Mouse (Mus musculus) myocyte (in vitro differentiated cells): ENCODE results near the gene Tnr. TPM values are rescaled to one million over a fixed set of nuclear protein-coding genes. Genes with fewer than 3 reads are reported as not detected.

Experiments
- H3K27me3 ChIP-seq: one replicate; pipeline ENCODE4 v1.6.1; 2011; ENCODE audit not compliant: control insufficient read depth, insufficient read depth, insufficient read length
- H3K36me3 ChIP-seq: one replicate; pipeline ENCODE4 v1.6.1; 2011; ENCODE audit not compliant: control insufficient read depth, insufficient read depth
- H3K4me2 ChIP-seq: one replicate; pipeline ENCODE4 v1.6.1; 2011; ENCODE audit warnings: low read depth, control low read depth
- H3K4me3 ChIP-seq: one replicate; pipeline ENCODE4 v1.5.1; 2011; ENCODE audit warnings: mild to moderate bottlenecking, control low read depth, moderate library complexity
- H3K79me2 ChIP-seq: one replicate; pipeline ENCODE4 v1.6.1; 2011; ENCODE audit not compliant: control insufficient read depth, insufficient read depth
- H3ac ChIP-seq: one replicate; pipeline ENCODE4 v1.6.1; 2011; ENCODE audit not compliant: control insufficient read depth, insufficient read length
- CEBPB ChIP-seq: IDR thresholded peaks from 2 replicates; pipeline ENCODE4 v1.6.1; 2011; ENCODE audit warnings: mild to moderate bottlenecking, moderate library complexity; ENCODE audit not compliant: poor library complexity, insufficient read depth, severe bottlenecking
- E2F4 ChIP-seq: IDR thresholded peaks from one replicate; pipeline ENCODE4 v1.6.1; 2011; ENCODE audit warnings: mild to moderate bottlenecking, control low read depth, moderate library complexity; ENCODE audit not compliant: insufficient read depth
- MAX ChIP-seq: IDR thresholded peaks from one replicate; pipeline ENCODE4 v1.6.1; 2011; ENCODE audit warnings: low read depth, mild to moderate bottlenecking, control low read depth
- MYOD1 ChIP-seq, 3 experiments: IDR thresholded peaks; one replicate each; pipeline ENCODE4 v1.6.1; 2011; ENCODE audit warnings: control low read depth in 2 of 3, low read depth in 2 of 3, mild to moderate bottlenecking in 2 of 3, moderate library complexity in 1 of 3; ENCODE audit not compliant: insufficient read length in 2 of 3, control insufficient read depth in 1 of 3
- MYOG ChIP-seq, 3 experiments: IDR thresholded peaks; one replicate each; pipeline ENCODE4 v1.6.1; 2011; ENCODE audit warnings: control low read depth in 2 of 3, low read depth in 2 of 3, mild to moderate bottlenecking in 2 of 3; ENCODE audit not compliant: insufficient read length in 2 of 3, control insufficient read depth in 1 of 3, insufficient read depth in 1 of 3
- POLR2A ChIP-seq: IDR thresholded peaks from one replicate; pipeline ENCODE4 v1.6.1; 2011; ENCODE audit warnings: low read depth, mild to moderate bottlenecking, control low read depth, moderate library complexity; ENCODE audit not compliant: insufficient read length
- POLR2AphosphoS2 ChIP-seq: IDR thresholded peaks from one replicate; pipeline ENCODE4 v1.6.1; 2011; ENCODE audit warnings: low read depth, control low read depth; ENCODE audit not compliant: insufficient read length
- REST ChIP-seq: IDR thresholded peaks from one replicate; pipeline ENCODE4 v1.6.1; 2011; ENCODE audit warnings: mild to moderate bottlenecking, control low read depth, moderate library complexity; ENCODE audit not compliant: insufficient read depth, insufficient read length
- SRF ChIP-seq: IDR thresholded peaks from one replicate; pipeline ENCODE4 v1.6.1; 2011; ENCODE audit warnings: low read depth; ENCODE audit not compliant: control insufficient read depth, insufficient read length
- TCF12 ChIP-seq: IDR thresholded peaks from one replicate; pipeline ENCODE4 v1.6.1; 2011; ENCODE audit warnings: mild to moderate bottlenecking, control low read depth; ENCODE audit not compliant: poor library complexity, insufficient read depth, severe bottlenecking
- TCF3 ChIP-seq: IDR thresholded peaks from one replicate; pipeline ENCODE4 v1.6.1; 2011; ENCODE audit warnings: low read depth, control low read depth; ENCODE audit not compliant: insufficient read length
- USF1 ChIP-seq: IDR thresholded peaks from one replicate; pipeline ENCODE4 v1.6.1; 2011; ENCODE audit warnings: low read depth, mild to moderate bottlenecking, control low read depth, moderate library complexity
- polyA plus RNA-seq: library from polyadenylated mRNA; unstranded; fragments of >200 nt; fragmentation: generic; extraction: Trizol; gene quantifications from one replicate; pipeline ENCODE4 v1.2.1, GENCODE M21; 2012; ENCODE audit warnings: missing spikeins

Gene Tnr
- polyA plus RNA-seq, 1 experiment: 0.02 TPM

GRCm38 (mm10) chr1:159571951-159572350, 48.4 kb downstream of the Tnr start:
- Histone ChIP-seq H3K79me2 (no peaks in the 10 kb centered on the region), H3K4me3 (no peak overlapping the region), H3K27me3 (no peaks in the 10 kb centered on the region), H3ac (no peak overlapping the region), H3K36me3 (no peaks in the 10 kb centered on the region), H3K4me2 (no peak overlapping the region)
- no peak for TF ChIP-seq USF1
- no peak for TF ChIP-seq TCF12
- no peak for TF ChIP-seq POLR2A

GRCm38 (mm10) chr1:159573116-159573515, 49.5 kb downstream of the Tnr start:
- no peaks in the 10 kb centered on the region for H3K27me3 ChIP-seq
- no peaks in the 10 kb centered on the region for H3K79me2 ChIP-seq
- no peak overlapping the region for H3ac ChIP-seq
- no peak for TF ChIP-seq POLR2AphosphoS2
- no peak for TF ChIP-seq SRF
- no peak for TF ChIP-seq MAX
- no peak for TF ChIP-seq POLR2A
- no peak for TF ChIP-seq CEBPB
- no peak for TF ChIP-seq USF1
- no peak for TF ChIP-seq MYOD1 (IDR thresholded peaks at IDR 0.05; ENCODE audit: control insufficient read depth in 1 of 3, insufficient read length in 2 of 3, low read depth in 2 of 3)
- no peak for TF ChIP-seq TCF3
- TF ChIP-seq E2F4: no peak
- no peak for TF ChIP-seq REST
- no peak for TF ChIP-seq TCF12
- H3K36me3 ChIP-seq: no peaks in the 10 kb centered on the region
- H3K4me3 ChIP-seq: no peak overlapping the region
- no peak overlapping the region for H3K4me2 ChIP-seq

GRCm38 (mm10) chr1:159574661-159575060, 51.1 kb downstream of the Tnr start:
- H3K4me2 ChIP-seq: no peak overlapping the region
- no peak overlapping the region for H3ac ChIP-seq
- TF ChIP-seq POLR2AphosphoS2: no peak
- no peak for TF ChIP-seq MAX
- no peak for TF ChIP-seq TCF12
- TF ChIP-seq REST: no peak
- no peak for TF ChIP-seq POLR2A
- no peak for TF ChIP-seq E2F4
- TF ChIP-seq MYOD1 (IDR thresholded peaks at IDR 0.05; ENCODE audit: control insufficient read depth in 1 of 3, insufficient read length in 2 of 3, low read depth in 2 of 3): no peak
- no peak for TF ChIP-seq CEBPB
- no peak for TF ChIP-seq TCF3
- TF ChIP-seq MYOG (IDR thresholded peaks at IDR 0.05; ENCODE audit: control insufficient read depth in 1 of 3, insufficient read depth in 1 of 3, insufficient read length in 2 of 3, low read depth in 2 of 3): no peak
- no peak for TF ChIP-seq SRF
- no peak for TF ChIP-seq USF1
- H3K27me3 ChIP-seq: no peaks in the 10 kb centered on the region
- H3K79me2 ChIP-seq: no peaks in the 10 kb centered on the region
- H3K36me3 ChIP-seq: no peaks in the 10 kb centered on the region
- H3K4me3 ChIP-seq: no peak overlapping the region

GRCm38 (mm10) chr1:159576246-159576645, 52.7 kb downstream of the Tnr start:
- TF ChIP-seq E2F4 (no peak), MAX (no peak), POLR2A (no peak), TCF12 (no peak), MYOG (IDR thresholded peaks at IDR 0.05; ENCODE audit: control insufficient read depth in 1 of 3, insufficient read depth in 1 of 3, insufficient read length in 2 of 3, low read depth in 2 of 3) (no peak), CEBPB (no peak), SRF (no peak), USF1 (no peak), REST (no peak), POLR2AphosphoS2 (no peak), MYOD1 (IDR thresholded peaks at IDR 0.05; ENCODE audit: control insufficient read depth in 1 of 3, insufficient read length in 2 of 3, low read depth in 2 of 3) (no peak), TCF3 (no peak)
- Histone ChIP-seq H3K27me3 (no peaks in the 10 kb centered on the region), H3ac (no peak overlapping the region), H3K4me2 (no peak overlapping the region), H3K36me3 (no peaks in the 10 kb centered on the region), H3K4me3 (no peak overlapping the region), H3K79me2 (no peaks in the 10 kb centered on the region)

- no peaks in the 10 kb centered on the region for H3K79me2 ChIP-seq
- H3K27me3 ChIP-seq: no peaks in the 10 kb centered on the region
- no peak for TF ChIP-seq MYOG (IDR thresholded peaks at IDR 0.05; ENCODE audit: control insufficient read depth in 1 of 3, insufficient read depth in 1 of 3, insufficient read length in 2 of 3, low read depth in 2 of 3)
- TF ChIP-seq E2F4: no peak
- TF ChIP-seq MYOD1 (IDR thresholded peaks at IDR 0.05; ENCODE audit: control insufficient read depth in 1 of 3, insufficient read length in 2 of 3, low read depth in 2 of 3): no peak
- TF ChIP-seq TCF3: no peak
- no peak for TF ChIP-seq CEBPB
- no peak for TF ChIP-seq SRF
- TF ChIP-seq POLR2AphosphoS2: no peak
- TF ChIP-seq TCF12: no peak
- no peak for TF ChIP-seq MAX
- no peak for TF ChIP-seq USF1
- no peak for TF ChIP-seq POLR2A
- TF ChIP-seq REST: no peak
- H3ac ChIP-seq: no peak overlapping the region
- no peak overlapping the region for H3K4me2 ChIP-seq
- H3K36me3 ChIP-seq: no peaks in the 10 kb centered on the region
- H3K4me3 ChIP-seq: no peak overlapping the region
These were observed 54.8 kb downstream of the Tnr start for GRCm38 (mm10) chr1:159578391-159578790.
